Mouse (Mus musculus): ENCODE measurements at regions not wholly inside any gene's neighbourhood (a gene's known extent, or its start where the extent isn't known, plus 50 kb on each side); places are given as distances from the start of the nearest gene placed in this dataset.

DNA sequence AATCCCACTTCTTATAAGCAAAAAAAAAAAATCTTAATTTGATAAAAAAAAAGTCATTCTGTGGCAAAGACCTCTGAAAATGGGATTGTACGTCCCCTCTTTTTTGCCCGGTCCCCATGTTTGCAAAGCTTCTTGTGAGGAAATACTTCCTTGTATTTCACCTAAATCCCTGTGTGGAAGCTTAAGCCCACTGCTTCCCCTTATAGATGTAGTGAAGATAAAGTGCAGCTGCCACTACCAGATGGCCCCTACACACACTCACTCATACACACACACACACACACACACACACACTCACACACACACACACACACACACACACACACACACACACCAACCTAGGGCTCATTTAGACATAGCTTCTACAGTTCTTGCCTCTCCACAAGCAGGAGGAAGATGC is 159.6 kb upstream of the Klf12 start:
- no peak overlapping the region for H3K4me3 ChIP-seq (ENCODE audit: low read depth, low read length)
- no peaks in the 10 kb centered on the region for H3K9me3 ChIP-seq (replicated peaks; ENCODE audit: control insufficient read depth, low read length)
- H3K36me3 ChIP-seq (replicated peaks; ENCODE audit: control insufficient read depth, insufficient read depth, low read depth, low read length): no peaks in the 10 kb centered on the region
- no peak overlapping the region for H3K4me2 ChIP-seq (ENCODE audit: low read depth, low read length)
- no peak overlapping the region for H3K9ac ChIP-seq (replicated peaks; ENCODE audit: low read length)
- ATAC-seq (replicated peaks; ENCODE audit: insufficient number of reproducible peaks, low FRiP score, low TSS enrichment, low read depth) (no peak), DNase-seq (ENCODE audit: low spot score) (no peak)
- no peaks in the 10 kb centered on the region for H3K4me1 ChIP-seq (ENCODE audit: control insufficient read depth, insufficient read depth, low read length)
- WGBS: 82% methylated on average over 2 of the region's 2 CpGs
- no peak overlapping the region for H3K27ac ChIP-seq (replicated peaks; ENCODE audit: low read depth, low read length)
- no peaks in the 10 kb centered on the region for H3K27me3 ChIP-seq (ENCODE audit: control insufficient read depth, insufficient read depth, low read length)

DNA sequence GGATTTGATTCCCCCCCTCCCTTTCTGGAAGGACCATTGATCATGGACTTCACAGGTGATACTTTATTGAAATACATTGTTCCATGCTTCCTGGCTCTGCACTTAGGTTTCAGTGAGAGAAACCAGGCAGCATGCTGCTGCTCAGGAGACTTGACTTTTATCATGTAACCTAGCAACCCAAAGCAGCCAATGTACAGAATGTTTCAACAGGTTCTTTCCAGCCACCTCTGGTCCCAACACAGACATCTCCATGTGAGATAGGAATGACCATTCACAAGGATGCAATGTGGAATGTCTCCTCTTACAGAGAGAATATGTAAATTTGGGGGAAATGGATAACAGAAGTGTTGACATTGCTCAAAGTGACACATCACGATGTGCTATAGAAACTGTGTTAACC is 153.1 kb upstream of the Klf12 start:
- DNase-seq (ENCODE audit: low spot score) (no peak), ATAC-seq (replicated peaks; ENCODE audit: insufficient number of reproducible peaks, low FRiP score, low TSS enrichment, low read depth) (no peak)
- no peak overlapping the region for H3K4me2 ChIP-seq (ENCODE audit: low read depth, low read length)
- H3K27me3 ChIP-seq (ENCODE audit: control insufficient read depth, insufficient read depth, low read length): no peaks in the 10 kb centered on the region
- H3K4me3 ChIP-seq (ENCODE audit: low read depth, low read length): no peak overlapping the region
- no peaks in the 10 kb centered on the region for H3K36me3 ChIP-seq (replicated peaks; ENCODE audit: control insufficient read depth, insufficient read depth, low read depth, low read length)
- no peaks in the 10 kb centered on the region for H3K4me1 ChIP-seq (ENCODE audit: control insufficient read depth, insufficient read depth, low read length)
- H3K9me3 ChIP-seq (replicated peaks; ENCODE audit: control insufficient read depth, low read length): no peaks in the 10 kb centered on the region
- H3K27ac ChIP-seq (replicated peaks; ENCODE audit: low read depth, low read length): no peak overlapping the region
- WGBS: 78% methylated on average over 1 of the region's 1 CpGs
- no peak overlapping the region for H3K9ac ChIP-seq (replicated peaks; ENCODE audit: low read length)

- DNase-seq (ENCODE audit: low spot score): no peak
- Histone ChIP-seq H3K27ac (replicated peaks; ENCODE audit: low read depth, low read length) (no peak overlapping the region), H3K4me3 (ENCODE audit: low read depth, low read length) (no peak overlapping the region), H3K36me3 (replicated peaks; ENCODE audit: control insufficient read depth, insufficient read depth, low read depth, low read length) (no peaks in the 10 kb centered on the region), H3K4me2 (ENCODE audit: low read depth, low read length) (no peak overlapping the region), H3K9me3 (replicated peaks; ENCODE audit: control insufficient read depth, low read length) (no peaks in the 10 kb centered on the region), H3K4me1 (ENCODE audit: control insufficient read depth, insufficient read depth, low read length) (no peaks in the 10 kb centered on the region), H3K27me3 (ENCODE audit: control insufficient read depth, insufficient read depth, low read length) (no peaks in the 10 kb centered on the region), H3K9ac (replicated peaks; ENCODE audit: low read length) (no peak overlapping the region)
- WGBS: 90% methylated on average over 4 of the region's 4 CpGs
- ATAC-seq (replicated peaks; ENCODE audit: insufficient number of reproducible peaks, low FRiP score, low TSS enrichment, low read depth): no peak
Measured at GRCm38 (mm10) chr14:100429662-100430061, 145.2 kb upstream of the Klf12 start.

GRCm38 (mm10) chr14:100426399-100426798 is 141.9 kb upstream of the Klf12 start:
- no peak for ATAC-seq (replicated peaks; ENCODE audit: insufficient number of reproducible peaks, low FRiP score, low TSS enrichment, low read depth)
- Histone ChIP-seq H3K36me3 (replicated peaks; ENCODE audit: control insufficient read depth, insufficient read depth, low read depth, low read length) (no peaks in the 10 kb centered on the region), H3K9me3 (replicated peaks; ENCODE audit: control insufficient read depth, low read length) (no peaks in the 10 kb centered on the region), H3K9ac (replicated peaks; ENCODE audit: low read length) (no peak overlapping the region), H3K4me1 (ENCODE audit: control insufficient read depth, insufficient read depth, low read length) (no peaks in the 10 kb centered on the region), H3K4me3 (ENCODE audit: low read depth, low read length) (no peak overlapping the region), H3K4me2 (ENCODE audit: low read depth, low read length) (no peak overlapping the region), H3K27me3 (ENCODE audit: control insufficient read depth, insufficient read depth, low read length) (no peaks in the 10 kb centered on the region), H3K27ac (replicated peaks; ENCODE audit: low read depth, low read length) (no peak overlapping the region)
- 92% methylated on average over 7 of the region's 7 CpGs for WGBS
- no peak for DNase-seq (ENCODE audit: low spot score)

GRCm38 (mm10) chr14:100423790-100424189 is 139.3 kb upstream of the Klf12 start:
- H3K4me2 ChIP-seq (ENCODE audit: low read depth, low read length): no peak overlapping the region
- ATAC-seq (replicated peaks; ENCODE audit: insufficient number of reproducible peaks, low FRiP score, low TSS enrichment, low read depth) (peak; percentile 48; the same call in 1 of the 2 replicates), DNase-seq (ENCODE audit: low spot score) (no peak)
- H3K9ac ChIP-seq (replicated peaks; ENCODE audit: low read length): no peak overlapping the region
- WGBS: 75% methylated on average over 4 of the region's 4 CpGs
- no peaks in the 10 kb centered on the region for H3K27me3 ChIP-seq (ENCODE audit: control insufficient read depth, insufficient read depth, low read length)
- no peaks in the 10 kb centered on the region for H3K4me1 ChIP-seq (ENCODE audit: control insufficient read depth, insufficient read depth, low read length)
- no peak overlapping the region for H3K27ac ChIP-seq (replicated peaks; ENCODE audit: low read depth, low read length)
- no peak overlapping the region for H3K4me3 ChIP-seq (ENCODE audit: low read depth, low read length)
- no peaks in the 10 kb centered on the region for H3K9me3 ChIP-seq (replicated peaks; ENCODE audit: control insufficient read depth, low read length)
- H3K36me3 ChIP-seq (replicated peaks; ENCODE audit: control insufficient read depth, insufficient read depth, low read depth, low read length): no peaks in the 10 kb centered on the region

- Histone ChIP-seq H3K4me3 (ENCODE audit: low read depth, low read length) (no peak overlapping the region), H3K4me1 (ENCODE audit: control insufficient read depth, insufficient read depth, low read length) (no peaks in the 10 kb centered on the region), H3K9ac (replicated peaks; ENCODE audit: low read length) (no peak overlapping the region), H3K4me2 (ENCODE audit: low read depth, low read length) (no peak overlapping the region), H3K9me3 (replicated peaks; ENCODE audit: control insufficient read depth, low read length) (no peaks in the 10 kb centered on the region), H3K27ac (replicated peaks; ENCODE audit: low read depth, low read length) (no peak overlapping the region), H3K27me3 (ENCODE audit: control insufficient read depth, insufficient read depth, low read length) (no peaks in the 10 kb centered on the region), H3K36me3 (replicated peaks; ENCODE audit: control insufficient read depth, insufficient read depth, low read depth, low read length) (no peaks in the 10 kb centered on the region)
- WGBS: 90% methylated on average over 4 of the region's 4 CpGs
- ATAC-seq (replicated peaks; ENCODE audit: insufficient number of reproducible peaks, low FRiP score, low TSS enrichment, low read depth) (no peak), DNase-seq (ENCODE audit: low spot score) (no peak)
Measured at GRCm38 (mm10) chr14:100421666-100422065, 137.2 kb upstream of the Klf12 start.

- Histone ChIP-seq H3K4me1 (ENCODE audit: control insufficient read depth, insufficient read depth, low read length) (no peaks in the 10 kb centered on the region), H3K27me3 (ENCODE audit: control insufficient read depth, insufficient read depth, low read length) (no peaks in the 10 kb centered on the region), H3K27ac (replicated peaks; ENCODE audit: low read depth, low read length) (no peak overlapping the region), H3K36me3 (replicated peaks; ENCODE audit: control insufficient read depth, insufficient read depth, low read depth, low read length) (no peaks in the 10 kb centered on the region), H3K4me2 (ENCODE audit: low read depth, low read length) (no peak overlapping the region), H3K9me3 (replicated peaks; ENCODE audit: control insufficient read depth, low read length) (no peaks in the 10 kb centered on the region), H3K9ac (replicated peaks; ENCODE audit: low read length) (no peak overlapping the region), H3K4me3 (ENCODE audit: low read depth, low read length) (no peak overlapping the region)
- DNase-seq (ENCODE audit: low spot score) (no peak), ATAC-seq (replicated peaks; ENCODE audit: insufficient number of reproducible peaks, low FRiP score, low TSS enrichment, low read depth) (no peak)
- 63% methylated on average over 4 of the region's 4 CpGs for WGBS
Measured at GRCm38 (mm10) chr14:100415099-100415498, 130.6 kb upstream of the Klf12 start.

GRCm38 (mm10) chr14:100412211-100412610 is 127.7 kb upstream of the Klf12 start:
- H3K4me3 ChIP-seq (ENCODE audit: low read depth, low read length): no peak overlapping the region
- WGBS: 93% methylated on average over 1 of the region's 1 CpGs

More at GRCm38 (mm10) chr14:100412211-100412610, 127.7 kb upstream of the Klf12 start:
- H3K9me3 ChIP-seq (replicated peaks; ENCODE audit: control insufficient read depth, low read length): no peaks in the 10 kb centered on the region
- H3K4me1 ChIP-seq (ENCODE audit: control insufficient read depth, insufficient read depth, low read length): no peaks in the 10 kb centered on the region
- H3K36me3 ChIP-seq (replicated peaks; ENCODE audit: control insufficient read depth, insufficient read depth, low read depth, low read length): no peaks in the 10 kb centered on the region
- no peaks in the 10 kb centered on the region for H3K27me3 ChIP-seq (ENCODE audit: control insufficient read depth, insufficient read depth, low read length)
- ATAC-seq (replicated peaks; ENCODE audit: insufficient number of reproducible peaks, low FRiP score, low TSS enrichment, low read depth): no peak
- H3K27ac ChIP-seq (replicated peaks; ENCODE audit: low read depth, low read length): no peak overlapping the region
- H3K4me2 ChIP-seq (ENCODE audit: low read depth, low read length): no peak overlapping the region
- no peak overlapping the region for H3K9ac ChIP-seq (replicated peaks; ENCODE audit: low read length)
- DNase-seq (ENCODE audit: low spot score): no peak

Data from embryonic facial prominence, embryonic 11.5 days (tissue).